Mouse (Mus musculus): ENCODE results near the gene Ins2. TPM values are rescaled to one million over a fixed set of nuclear protein-coding genes. Genes with fewer than 3 reads are reported as not detected.

Gene Ins2
- polyA plus RNA-seq (2014; fragmentation: Nextera tagmentation; extraction: Ambion mirVana) = not detected in 2 replicates

DNA sequence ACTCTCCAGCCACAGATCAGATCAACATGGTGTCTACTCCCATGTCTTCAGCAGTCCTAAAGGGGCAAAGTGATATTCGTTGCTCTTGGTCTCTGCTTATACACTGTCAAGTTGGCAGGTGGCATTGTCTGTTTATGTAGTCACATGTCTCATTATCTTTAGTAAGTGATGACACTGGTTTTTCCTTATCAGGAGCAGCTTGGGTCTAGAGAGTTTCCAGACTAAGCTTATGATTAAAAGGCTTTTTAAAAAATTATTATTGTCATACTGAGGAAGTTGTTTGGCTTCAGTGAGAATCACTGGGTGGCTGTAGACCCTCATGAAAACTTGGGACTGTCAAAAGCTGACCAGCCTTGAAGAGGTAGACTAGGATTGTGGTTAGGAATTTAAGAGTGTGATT, at the start of gene Ins2:
Gene Ins2 (minus strand): TSS at position 101 of the 400 bp plus-strand sequence.
- Histone ChIP-seq H3K9ac (replicated peaks; ENCODE audit: low read depth, low read length) (no peak within 1 kb of the TSS), H3K27ac (ENCODE audit: low read depth, low read length) (no peak within 1 kb of the TSS), H3K36me3 (ENCODE audit: control insufficient read depth, insufficient read depth, low read length) (no peaks in the 10 kb centered on the region), H3K4me2 (ENCODE audit: low read depth, low read length) (no peak within 1 kb of the TSS), H3K4me3 (ENCODE audit: low read depth, low read length) (no peak within 1 kb of the TSS), H3K27me3 (ENCODE audit: control insufficient read depth, insufficient read depth, low read length) (no peaks in the 10 kb centered on the region), H3K9me3 (ENCODE audit: control insufficient read depth, low read length) (no peaks in the 10 kb centered on the region), H3K4me1 (ENCODE audit: control insufficient read depth, insufficient read depth, low read length) (no peaks in the 10 kb centered on the region)
- WGBS = 89% methylated on average over 1 of the region's 1 CpGs
- ATAC-seq (ENCODE audit: low read depth) = no peak

DNA sequence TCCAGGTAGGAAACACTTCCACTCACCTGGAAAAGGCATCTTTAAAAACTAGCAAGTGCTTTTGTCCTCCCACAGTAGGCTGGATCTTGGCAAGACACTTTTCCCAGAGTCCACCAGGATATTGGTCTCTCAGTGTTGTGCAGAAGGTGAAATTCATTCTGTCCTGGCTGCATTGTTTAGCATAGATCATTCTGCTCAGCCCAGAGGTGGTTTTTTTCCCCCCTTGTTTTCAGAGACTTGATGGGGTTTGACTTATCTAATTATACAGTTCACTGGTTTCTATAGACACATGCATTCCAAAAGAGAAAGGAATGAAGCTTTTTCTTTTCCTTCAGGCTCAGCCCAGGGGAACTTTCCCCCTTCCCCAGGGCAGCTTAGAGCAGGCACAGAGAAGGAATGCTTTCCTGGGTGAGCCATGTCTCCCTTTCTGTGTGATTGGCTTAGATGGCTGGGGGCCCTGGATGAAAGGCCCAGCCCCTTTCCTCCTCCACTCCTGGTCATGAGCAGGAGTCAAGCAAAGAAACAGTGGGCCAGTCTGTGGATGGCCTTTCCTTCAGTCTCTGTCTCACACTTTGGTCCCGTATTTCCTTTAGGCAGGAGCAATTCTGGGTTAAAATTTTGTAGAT, 49.6 kb upstream of the Ins2 start:
- WGBS = 30% methylated on average over 1 of the region's 1 CpGs
- Histone ChIP-seq H3K9me3 (ENCODE audit: control insufficient read depth, low read length) (no peaks in the 10 kb centered on the region), H3K4me1 (ENCODE audit: control insufficient read depth, insufficient read depth, low read length) (no peaks in the 10 kb centered on the region), H3K9ac (replicated peaks; ENCODE audit: low read depth, low read length) (no peak overlapping the region), H3K36me3 (ENCODE audit: control insufficient read depth, insufficient read depth, low read length) (no peaks in the 10 kb centered on the region), H3K4me2 (ENCODE audit: low read depth, low read length) (no peak overlapping the region), H3K27ac (ENCODE audit: low read depth, low read length) (no peak overlapping the region), H3K4me3 (ENCODE audit: low read depth, low read length) (no peak overlapping the region), H3K27me3 (ENCODE audit: control insufficient read depth, insufficient read depth, low read length) (no peaks in the 10 kb centered on the region)
- no peak for ATAC-seq (ENCODE audit: low read depth)

DNA sequence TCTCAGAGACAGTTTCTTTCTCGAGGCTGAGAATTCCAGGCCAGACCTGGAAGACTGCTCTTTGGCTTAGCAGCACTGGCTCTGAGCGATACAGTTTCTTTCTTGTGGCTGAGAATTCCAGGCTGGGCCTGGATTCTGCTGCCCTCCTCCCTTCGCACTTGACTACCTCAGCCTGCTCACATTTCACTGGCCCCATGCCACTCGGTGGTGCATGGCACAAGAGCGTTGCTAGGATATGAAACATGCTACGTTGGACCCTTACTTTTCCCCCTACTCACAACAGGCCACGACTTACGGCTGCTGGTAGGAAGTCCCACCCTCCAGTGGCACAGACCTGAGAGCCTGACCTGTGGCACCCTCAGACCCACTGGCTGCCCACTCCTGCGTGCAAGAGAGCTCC, 46.5 kb upstream of the Ins2 start:
- Histone ChIP-seq H3K36me3 (ENCODE audit: control insufficient read depth, insufficient read depth, low read length) (no peaks in the 10 kb centered on the region), H3K4me1 (ENCODE audit: control insufficient read depth, insufficient read depth, low read length) (no peaks in the 10 kb centered on the region), H3K27me3 (ENCODE audit: control insufficient read depth, insufficient read depth, low read length) (no peaks in the 10 kb centered on the region), H3K9me3 (ENCODE audit: control insufficient read depth, low read length) (no peaks in the 10 kb centered on the region), H3K4me3 (ENCODE audit: low read depth, low read length) (no peak overlapping the region), H3K27ac (ENCODE audit: low read depth, low read length) (no peak overlapping the region), H3K4me2 (ENCODE audit: low read depth, low read length) (no peak overlapping the region), H3K9ac (replicated peaks; ENCODE audit: low read depth, low read length) (no peak overlapping the region)
- 72% methylated on average over 9 of the region's 9 CpGs for WGBS
- no peak; the same call in 1 of the 2 replicates for ATAC-seq (ENCODE audit: low read depth)

DNA sequence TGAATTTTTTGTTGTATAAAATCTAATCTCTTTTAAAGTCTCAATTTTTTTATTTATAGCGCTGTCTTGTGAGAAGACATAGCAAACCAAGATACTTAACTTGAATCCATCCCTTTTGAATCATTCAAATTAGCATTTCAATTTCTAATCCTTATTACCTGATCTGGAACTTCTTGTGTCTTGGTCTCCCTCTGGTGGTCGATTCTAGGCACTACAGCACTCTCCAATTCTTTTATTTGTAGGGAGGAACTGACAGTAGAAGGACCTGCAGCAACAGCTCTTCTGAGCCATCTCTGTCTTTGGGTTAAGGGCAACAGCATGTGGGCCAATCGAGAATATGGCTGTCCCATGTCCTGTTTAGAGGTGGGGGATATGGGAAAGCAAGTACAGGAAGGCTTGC, 5.4 kb downstream of the Ins2 start:
- H3K9me3 ChIP-seq (ENCODE audit: control insufficient read depth, low read length) = no peaks in the 10 kb centered on the region
- H3K4me1 ChIP-seq (ENCODE audit: control insufficient read depth, insufficient read depth, low read length) = no peaks in the 10 kb centered on the region
- no peak overlapping the region for H3K9ac ChIP-seq (replicated peaks; ENCODE audit: low read depth, low read length)
- 9% methylated on average over 3 of the region's 3 CpGs for WGBS
- no peak overlapping the region for H3K4me3 ChIP-seq (ENCODE audit: low read depth, low read length)
- H3K27me3 ChIP-seq (ENCODE audit: control insufficient read depth, insufficient read depth, low read length) = no peaks in the 10 kb centered on the region
- ATAC-seq (ENCODE audit: low read depth) = no peak
- H3K36me3 ChIP-seq (ENCODE audit: control insufficient read depth, insufficient read depth, low read length) = no peaks in the 10 kb centered on the region
- H3K27ac ChIP-seq (ENCODE audit: low read depth, low read length) = no peak overlapping the region
- no peak overlapping the region for H3K4me2 ChIP-seq (ENCODE audit: low read depth, low read length)

GRCm38 (mm10) chr7:142736943-142737490, 6.2 kb downstream of the Ins2 start:
- no peak overlapping the region for H3K4me3 ChIP-seq (ENCODE audit: low read depth, low read length)
- H3K36me3 ChIP-seq (ENCODE audit: control insufficient read depth, insufficient read depth, low read length) = no peaks in the 10 kb centered on the region
- H3K9ac ChIP-seq (replicated peaks; ENCODE audit: low read depth, low read length) = no peak overlapping the region
- H3K4me2 ChIP-seq (ENCODE audit: low read depth, low read length) = no peak overlapping the region
- ATAC-seq (ENCODE audit: low read depth) = no peak
- H3K27me3 ChIP-seq (ENCODE audit: control insufficient read depth, insufficient read depth, low read length) = no peaks in the 10 kb centered on the region
- no peaks in the 10 kb centered on the region for H3K9me3 ChIP-seq (ENCODE audit: control insufficient read depth, low read length)
- 83% methylated on average over 1 of the region's 1 CpGs for WGBS
- no peaks in the 10 kb centered on the region for H3K4me1 ChIP-seq (ENCODE audit: control insufficient read depth, insufficient read depth, low read length)
- H3K27ac ChIP-seq (ENCODE audit: low read depth, low read length) = no peak overlapping the region

DNA sequence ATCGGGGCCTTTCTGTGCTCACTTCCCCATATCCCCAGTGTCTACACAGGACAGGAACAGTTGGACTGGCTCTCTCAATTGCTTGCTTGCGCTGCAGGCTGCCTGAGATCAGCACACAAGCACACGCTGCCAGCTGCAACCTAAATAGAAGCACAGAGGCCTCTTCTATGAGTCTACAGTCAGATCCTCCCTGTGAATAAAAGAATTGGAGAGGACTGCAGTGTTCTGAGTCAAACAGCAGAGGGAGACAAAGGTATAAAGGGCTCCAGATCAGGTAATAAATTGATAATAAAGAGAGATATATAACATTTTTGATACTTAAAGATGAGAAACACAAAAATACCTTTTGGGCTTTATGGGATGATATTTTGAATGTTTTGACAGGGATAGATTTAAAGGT, 17.2 kb downstream of the Ins2 start:
- Histone ChIP-seq H3K4me1 (ENCODE audit: control insufficient read depth, insufficient read depth, low read length) (no peaks in the 10 kb centered on the region), H3K27me3 (ENCODE audit: control insufficient read depth, insufficient read depth, low read length) (no peaks in the 10 kb centered on the region), H3K27ac (ENCODE audit: low read depth, low read length) (no peak overlapping the region), H3K4me3 (ENCODE audit: low read depth, low read length) (no peak overlapping the region), H3K9ac (replicated peaks; ENCODE audit: low read depth, low read length) (no peak overlapping the region), H3K4me2 (ENCODE audit: low read depth, low read length) (no peak overlapping the region), H3K36me3 (ENCODE audit: control insufficient read depth, insufficient read depth, low read length) (no peaks in the 10 kb centered on the region), H3K9me3 (ENCODE audit: control insufficient read depth, low read length) (no peaks in the 10 kb centered on the region)
- 57% methylated on average over 3 of the region's 3 CpGs for WGBS
- no peak for ATAC-seq (ENCODE audit: low read depth)

DNA sequence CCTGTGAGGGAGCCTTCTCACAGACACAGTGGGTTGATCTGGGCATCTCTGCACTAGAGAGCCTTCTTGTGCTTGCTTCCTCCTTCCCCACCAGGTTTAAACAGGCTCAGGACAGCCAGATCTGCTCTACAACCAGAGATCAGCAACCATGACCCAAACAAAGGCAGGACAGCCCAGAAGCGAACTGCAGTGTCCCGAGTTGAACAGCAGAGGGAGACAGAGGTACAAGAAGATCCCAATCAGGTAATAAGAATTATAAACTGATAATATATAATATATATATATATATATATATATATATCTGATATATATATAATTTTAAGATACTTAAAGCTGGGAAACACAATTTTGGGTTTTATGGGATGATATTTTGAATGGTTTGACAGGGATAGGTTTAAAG, 22.5 kb downstream of the Ins2 start:
- no peak overlapping the region for H3K9ac ChIP-seq (replicated peaks; ENCODE audit: low read depth, low read length)
- H3K4me1 ChIP-seq (ENCODE audit: control insufficient read depth, insufficient read depth, low read length) = no peaks in the 10 kb centered on the region
- H3K4me2 ChIP-seq (ENCODE audit: low read depth, low read length) = no peak overlapping the region
- no peaks in the 10 kb centered on the region for H3K36me3 ChIP-seq (ENCODE audit: control insufficient read depth, insufficient read depth, low read length)
- H3K27ac ChIP-seq (ENCODE audit: low read depth, low read length) = no peak overlapping the region
- H3K4me3 ChIP-seq (ENCODE audit: low read depth, low read length) = no peak overlapping the region
- whole genome bisulfite sequencing = 0% methylated on average over 2 of the region's 2 CpGs
- H3K9me3 ChIP-seq (ENCODE audit: control insufficient read depth, low read length) = no peaks in the 10 kb centered on the region
- no peak for ATAC-seq (ENCODE audit: low read depth)
- no peaks in the 10 kb centered on the region for H3K27me3 ChIP-seq (ENCODE audit: control insufficient read depth, insufficient read depth, low read length)

- Histone ChIP-seq H3K4me2 (ENCODE audit: low read depth, low read length) (peak overlapping the region; percentile 45), H3K4me3 (ENCODE audit: low read depth, low read length) (peak overlapping the region; percentile 20; the same call in 1 of the 2 replicates), H3K4me1 (ENCODE audit: control insufficient read depth, insufficient read depth, low read length) (no peaks in the 10 kb centered on the region), H3K9ac (replicated peaks; ENCODE audit: low read depth, low read length) (peak overlapping the region; percentile 61), H3K36me3 (ENCODE audit: control insufficient read depth, insufficient read depth, low read length) (no peaks in the 10 kb centered on the region), H3K9me3 (ENCODE audit: control insufficient read depth, low read length) (no peaks in the 10 kb centered on the region), H3K27me3 (ENCODE audit: control insufficient read depth, insufficient read depth, low read length) (no peaks in the 10 kb centered on the region), H3K27ac (ENCODE audit: low read depth, low read length) (peak overlapping the region; percentile 62; the same call in 1 of the 2 replicates)
- WGBS = 20% methylated on average over 8 of the region's 8 CpGs
- peak; percentile 51; the same call in 1 of the 2 replicates for ATAC-seq (ENCODE audit: low read depth)
Observed at GRCm38 (mm10) chr7:142714783-142715498, 28.2 kb downstream of the Ins2 start.

GRCm38 (mm10) chr7:142706873-142707272, 36.3 kb downstream of the Ins2 start:
- no peaks in the 10 kb centered on the region for H3K9me3 ChIP-seq (ENCODE audit: control insufficient read depth, low read length)
- no peak overlapping the region for H3K4me3 ChIP-seq (ENCODE audit: low read depth, low read length)
- no peak overlapping the region for H3K9ac ChIP-seq (replicated peaks; ENCODE audit: low read depth, low read length)
- no peak for ATAC-seq (ENCODE audit: low read depth)
- H3K4me1 ChIP-seq (ENCODE audit: control insufficient read depth, insufficient read depth, low read length) = no peaks in the 10 kb centered on the region
- no peaks in the 10 kb centered on the region for H3K27me3 ChIP-seq (ENCODE audit: control insufficient read depth, insufficient read depth, low read length)
- no peak overlapping the region for H3K4me2 ChIP-seq (ENCODE audit: low read depth, low read length)
- 76% methylated on average over 2 of the region's 2 CpGs for WGBS
- H3K27ac ChIP-seq (ENCODE audit: low read depth, low read length) = no peak overlapping the region
- H3K36me3 ChIP-seq (ENCODE audit: control insufficient read depth, insufficient read depth, low read length) = no peaks in the 10 kb centered on the region

All from neural tube, embryonic 14.5 days (tissue).